Mouse (Mus musculus): ENCODE data around the gene Adamts17. TPM values are rescaled to one million over a fixed set of nuclear protein-coding genes. Genes with fewer than 3 reads are reported as not detected.
A peak's percentile ranks its signal among the peaks of the same experiment; 100 is the strongest.

The Adamts17 gene
- polyA plus RNA-seq, 3 experiments from 2014 or later = 0.43 TPM; not detected in 2

DNA sequence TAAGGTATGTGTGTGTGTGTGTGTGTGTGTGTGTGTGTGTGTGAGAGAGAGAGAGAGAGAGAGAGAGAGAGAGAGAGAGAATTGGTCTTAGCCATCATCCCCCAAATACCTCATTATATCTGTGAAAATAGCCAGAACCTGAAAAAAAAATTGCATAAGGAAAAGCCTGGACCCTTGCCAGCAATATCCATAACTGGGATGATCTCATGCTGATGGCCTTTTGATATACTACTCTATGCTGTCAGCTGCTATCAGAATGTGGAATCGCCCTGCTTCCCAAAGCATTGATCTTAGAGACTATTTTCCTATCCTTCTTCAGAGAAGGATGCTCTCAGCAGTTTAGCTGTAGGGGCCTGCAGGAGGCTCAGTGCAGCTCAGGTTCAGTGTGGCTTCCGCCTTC, 257.6 kb downstream of the Adamts17 start:
- no peak for ATAC-seq

- no peak for ATAC-seq
Observed at GRCm38 (mm10) chr7:67101418-67101973, 262.0 kb downstream of the Adamts17 start.

DNA sequence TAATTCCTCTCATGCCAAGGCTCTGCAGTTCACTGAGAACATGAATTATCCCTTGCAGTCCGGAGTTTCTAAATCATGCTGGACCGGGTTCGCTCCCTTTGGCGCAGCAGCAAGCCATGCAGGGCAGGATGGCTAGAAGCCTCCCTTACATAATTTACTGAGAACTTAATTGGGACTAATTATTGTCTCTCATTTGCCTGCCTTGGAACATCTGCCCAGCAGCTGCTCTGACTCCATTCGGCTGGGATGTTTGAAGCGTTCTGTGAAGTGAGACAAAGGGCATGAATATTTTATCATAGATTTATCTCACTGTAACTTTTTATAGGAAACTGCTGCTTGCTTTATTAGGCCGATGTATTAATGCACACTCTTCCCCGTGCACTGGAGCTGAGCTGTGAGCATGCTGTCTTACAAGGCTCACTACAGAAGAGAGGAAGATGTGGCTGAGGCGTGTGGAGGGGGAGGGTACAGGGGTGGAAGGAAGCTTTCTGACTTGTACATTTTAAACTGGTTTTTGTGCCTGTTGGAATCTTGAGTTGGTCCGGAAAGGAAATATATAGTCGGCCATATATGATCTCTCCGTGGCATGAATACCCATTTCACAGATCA, 271.1 kb downstream of the Adamts17 start:
- no peak for ATAC-seq

GRCm38 (mm10) chr7:67112495-67113216, 273.1 kb downstream of the Adamts17 start:
- ATAC-seq = no peak

GRCm38 (mm10) chr7:67114056-67114455, 274.5 kb downstream of the Adamts17 start:
- ATAC-seq = no peak

GRCm38 (mm10) chr7:67115056-67115455, 275.5 kb downstream of the Adamts17 start:
- ATAC-seq = no peak

GRCm38 (mm10) chr7:67135140-67135539, 295.6 kb downstream of the Adamts17 start:
- no peak for ATAC-seq

GRCm38 (mm10) chr7:67142347-67143015, 302.9 kb downstream of the Adamts17 start:
- no peak for ATAC-seq

DNA sequence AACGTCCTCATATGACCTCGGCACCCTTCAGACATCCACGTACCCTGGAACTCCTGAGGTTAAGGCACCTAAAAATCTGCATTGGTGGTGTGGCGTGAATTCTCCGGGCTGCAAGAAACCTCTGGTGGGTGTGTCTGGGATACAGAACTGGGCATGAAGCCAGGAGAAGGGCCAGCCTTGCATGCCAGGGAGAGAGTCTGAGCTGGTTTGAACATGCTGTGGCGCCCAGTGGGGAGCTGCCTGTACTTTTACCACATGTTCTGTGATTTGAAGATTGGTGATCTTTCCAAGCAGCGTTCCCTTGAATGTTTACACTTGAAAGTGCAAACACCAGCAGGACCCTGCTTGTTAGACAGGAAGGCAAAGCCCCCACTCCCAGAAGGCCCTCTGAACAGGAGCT, 306.2 kb downstream of the Adamts17 start:
- no peak for ATAC-seq

GRCm38 (mm10) chr7:67146151-67146550, 306.6 kb downstream of the Adamts17 start:
- no peak for ATAC-seq

- no peak for ATAC-seq
Observed at GRCm38 (mm10) chr7:67149707-67150106, 310.2 kb downstream of the Adamts17 start.

GRCm38 (mm10) chr7:67152626-67153025, 313.1 kb downstream of the Adamts17 start:
- ATAC-seq = no peak

GRCm38 (mm10) chr7:67162135-67162534, 322.6 kb downstream of the Adamts17 start:
- ATAC-seq = no peak

- ATAC-seq = no peak
Observed at GRCm38 (mm10) chr7:67168288-67168687, 328.8 kb downstream of the Adamts17 start.

GRCm38 (mm10) chr7:67168763-67169569, 329.4 kb downstream of the Adamts17 start:
- ATAC-seq = no peak

DNA sequence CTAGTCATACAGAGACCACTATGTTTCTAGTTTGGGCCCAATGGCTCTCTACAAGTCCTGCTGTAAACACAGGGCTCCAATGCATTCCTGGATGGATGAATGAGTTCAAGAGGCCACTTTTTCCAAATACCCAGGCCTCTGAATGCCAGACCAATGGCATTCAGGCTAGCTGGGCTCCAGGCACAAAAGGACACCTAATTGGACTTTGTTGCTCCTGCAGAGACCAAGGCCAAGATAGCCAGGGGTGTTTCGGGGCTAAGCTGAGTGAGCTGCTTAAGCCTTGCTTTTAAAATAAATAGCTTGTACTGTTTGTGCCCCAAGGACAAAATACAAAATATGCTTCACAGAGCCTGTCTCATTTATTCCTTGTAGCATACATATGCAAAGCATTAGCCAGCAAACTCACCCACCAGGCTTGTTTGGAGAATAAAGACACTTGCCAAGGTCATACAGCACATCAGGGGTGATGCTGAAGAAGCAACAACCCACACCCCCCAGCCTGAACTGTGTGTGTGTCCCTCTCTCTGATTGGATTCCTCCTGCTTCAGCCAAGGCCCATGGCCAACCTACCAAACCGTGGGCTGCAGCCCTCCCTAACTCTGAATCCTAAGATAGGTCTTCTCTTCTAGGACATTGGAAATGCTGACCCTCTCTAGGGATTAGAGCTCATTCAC, 334.1 kb downstream of the Adamts17 start:
- no peak for ATAC-seq

- ATAC-seq = no peak
Observed at GRCm38 (mm10) chr7:67183786-67184185, 344.3 kb downstream of the Adamts17 start.

DNA sequence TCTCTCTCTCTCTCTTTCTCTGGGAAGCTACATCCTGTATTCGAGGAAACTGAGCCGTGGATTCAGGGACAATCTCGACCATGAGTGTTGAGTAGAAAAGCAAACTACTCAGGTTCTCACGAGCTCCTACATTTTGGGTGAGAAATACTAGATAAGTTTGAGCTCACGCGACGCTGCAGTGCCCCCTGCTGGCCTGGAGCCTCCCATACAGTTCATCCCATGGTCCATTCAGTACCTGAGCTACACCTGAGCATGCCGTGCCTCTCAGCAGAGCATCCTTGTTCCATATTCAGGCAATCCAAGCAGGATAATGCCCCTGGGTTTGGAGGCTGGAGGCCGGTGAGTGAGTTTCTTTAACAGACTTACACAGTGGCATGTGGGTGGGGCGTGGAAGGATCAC, 359.9 kb downstream of the Adamts17 start:
- peak; percentile 52 for ATAC-seq
